Mouse (Mus musculus) forebrain, embryonic 11.5 days (tissue): Measurements from ENCODE around the gene Ccdc172. TPM values are rescaled to one million over a fixed set of nuclear protein-coding genes. Genes with fewer than 3 reads are reported as not detected.

Source experiments
- ATAC-seq: fragments of 200-750 bp; cut with Nextera tagmentation; replicated peaks from 2 replicates; pipeline ENCODE4 v1.8.0; 2017; ENCODE audit warnings: moderate TSS enrichment; ENCODE audit not compliant: low FRiP score
- DNase-seq: peaks from one replicate; pipeline ENCODE4 v3.0.0-alpha.2; 2017; ENCODE audit warnings: low spot score
- H3K27ac ChIP-seq: fragments of 300-500 bp; sonication (generic); 2 replicates; pipeline ENCODE4 v1.5.1; 2014; ENCODE audit warnings: low read depth, low read length
- H3K27me3 ChIP-seq: fragments of 300-500 bp; sonication (generic); 2 replicates; pipeline ENCODE4 v1.6.1; 2014; ENCODE audit warnings: mild to moderate bottlenecking, low read length, mixed read lengths; ENCODE audit not compliant: control insufficient read depth, insufficient read depth
- H3K36me3 ChIP-seq: fragments of 300-500 bp; sonication (generic); 2 replicates; pipeline ENCODE4 v1.6.1; 2014; ENCODE audit warnings: mild to moderate bottlenecking, low read length, moderate library complexity, mixed read lengths; ENCODE audit not compliant: control insufficient read depth, insufficient read depth
- H3K4me1 ChIP-seq: fragments of 300-500 bp; sonication (generic); replicated peaks from 2 replicates; pipeline ENCODE4 v1.6.1; 2014; ENCODE audit warnings: low read length, mixed read lengths; ENCODE audit not compliant: control insufficient read depth, insufficient read depth
- H3K4me2 ChIP-seq: fragments of 300-500 bp; sonication (generic); 2 replicates; pipeline ENCODE4 v1.6.1; 2014; ENCODE audit warnings: low read depth, mild to moderate bottlenecking, low read length, moderate library complexity, mixed read lengths; ENCODE audit not compliant: severe bottlenecking
- H3K4me3 ChIP-seq: fragments of 300-500 bp; sonication (generic); 2 replicates; pipeline ENCODE4 v1.5.1; 2014; ENCODE audit warnings: low read depth, low read length
- H3K9ac ChIP-seq: fragments of 300-500 bp; sonication (generic); 2 replicates; pipeline ENCODE4 v1.6.1; 2014; ENCODE audit warnings: low read length
- H3K9me3 ChIP-seq: fragments of 300-500 bp; sonication (generic); 2 replicates; pipeline ENCODE4 v1.6.1; 2016; ENCODE audit warnings: low read length, mixed read lengths; ENCODE audit not compliant: control insufficient read depth
- WGBS: fragments of 180-500 bp; shearing (Covaris S2); extraction: QIAGEN DNeasy Blood & Tissue Kit; methylation state at CpG from one replicate; pipeline ENCODE4 v1.1.7; 2014; 5-methylcytosine and 5-hydroxymethylcytosine counted together
- polyA plus RNA-seq: library from polyadenylated mRNA; unstranded; fragments of >200 nt; fragmentation: Nextera tagmentation; extraction: Ambion mirVana; gene quantifications from 2 replicates; pipeline ENCODE4 v1.2.1, GENCODE M21; 2014

The Ccdc172 gene
- polyA plus RNA-seq, 1 experiment from 2014 or later = not detected

- H3K27ac ChIP-seq = no peak overlapping the region
- H3K9me3 ChIP-seq = no peaks in the 10 kb centered on the region
- no peak overlapping the region for H3K4me3 ChIP-seq
- no peak overlapping the region for H3K4me2 ChIP-seq
- DNase-seq (no peak), ATAC-seq (no peak)
- WGBS = 58% methylated on average over 1 of the region's 1 CpGs
- no peaks in the 10 kb centered on the region for H3K36me3 ChIP-seq
- no peaks in the 10 kb centered on the region for H3K4me1 ChIP-seq
- H3K27me3 ChIP-seq = peaks cover 3% of the 10 kb centered on the region
- H3K9ac ChIP-seq = no peak overlapping the region
Measured at GRCm38 (mm10) chr19:58550489-58550888, 38.7 kb downstream of the Ccdc172 start.

GRCm38 (mm10) chr19:58550916-58551315 is 39.1 kb downstream of the Ccdc172 start:
- H3K36me3 ChIP-seq = no peaks in the 10 kb centered on the region
- ATAC-seq (no peak), DNase-seq (no peak)
- H3K27ac ChIP-seq = no peak overlapping the region
- WGBS = 86% methylated on average over 3 of the region's 3 CpGs
- no peaks in the 10 kb centered on the region for H3K9me3 ChIP-seq
- no peaks in the 10 kb centered on the region for H3K4me1 ChIP-seq
- peaks cover 3% of the 10 kb centered on the region for H3K27me3 ChIP-seq
- no peak overlapping the region for H3K4me3 ChIP-seq
- no peak overlapping the region for H3K9ac ChIP-seq
- H3K4me2 ChIP-seq = no peak overlapping the region

- Histone ChIP-seq H3K9ac (no peak overlapping the region), H3K9me3 (no peaks in the 10 kb centered on the region), H3K36me3 (no peaks in the 10 kb centered on the region), H3K27ac (no peak overlapping the region), H3K4me2 (no peak overlapping the region), H3K4me3 (no peak overlapping the region), H3K27me3 (peaks cover 3% of the 10 kb centered on the region), H3K4me1 (no peaks in the 10 kb centered on the region)
- 85% methylated on average over 2 of the region's 2 CpGs for WGBS
- ATAC-seq (no peak), DNase-seq (no peak)
Measured at GRCm38 (mm10) chr19:58554974-58555373, 43.2 kb downstream of the Ccdc172 start.

- H3K4me3 ChIP-seq = no peak overlapping the region
- H3K4me2 ChIP-seq = no peak overlapping the region
- no peaks in the 10 kb centered on the region for H3K36me3 ChIP-seq
- ATAC-seq (no peak), DNase-seq (peak; percentile 55)
- H3K9ac ChIP-seq = no peak overlapping the region
- H3K27me3 ChIP-seq = no peaks in the 10 kb centered on the region; the same call in 1 of the 2 replicates
- WGBS = 47% methylated on average over 5 of the region's 5 CpGs
- H3K27ac ChIP-seq = no peak overlapping the region
- H3K4me1 ChIP-seq = no peaks in the 10 kb centered on the region
- no peaks in the 10 kb centered on the region for H3K9me3 ChIP-seq
Measured at GRCm38 (mm10) chr19:58558352-58558751, 46.6 kb downstream of the Ccdc172 start.

GRCm38 (mm10) chr19:58562301-58562815 is 50.6 kb downstream of the Ccdc172 start:
- H3K9me3 ChIP-seq = no peaks in the 10 kb centered on the region
- ATAC-seq = no peak
- H3K27ac ChIP-seq = no peak overlapping the region
- no peak overlapping the region for H3K4me2 ChIP-seq
- H3K36me3 ChIP-seq = no peaks in the 10 kb centered on the region
- 93% methylated on average over 7 of the region's 7 CpGs for WGBS
- H3K4me3 ChIP-seq = no peak overlapping the region
- H3K9ac ChIP-seq = no peak overlapping the region
- H3K27me3 ChIP-seq = no peaks in the 10 kb centered on the region; the same call in 1 of the 2 replicates
- DNase-seq = no peak
- no peaks in the 10 kb centered on the region for H3K4me1 ChIP-seq

- WGBS = 68% methylated on average over 2 of the region's 2 CpGs
Measured at GRCm38 (mm10) chr19:58571566-58571965, 59.8 kb downstream of the Ccdc172 start.

GRCm38 (mm10) chr19:58572429-58573071 is 60.8 kb downstream of the Ccdc172 start:
- ATAC-seq (no peak), DNase-seq (no peak)
- 48% methylated on average over 11 of the region's 11 CpGs for WGBS
- H3K36me3 ChIP-seq = no peaks in the 10 kb centered on the region
- H3K27me3 ChIP-seq = no peaks in the 10 kb centered on the region
- no peaks in the 10 kb centered on the region for H3K4me1 ChIP-seq
- H3K4me3 ChIP-seq = no peak overlapping the region
- H3K9ac ChIP-seq = no peak overlapping the region
- no peak overlapping the region for H3K27ac ChIP-seq
- H3K9me3 ChIP-seq = no peaks in the 10 kb centered on the region
- no peak overlapping the region for H3K4me2 ChIP-seq

More at GRCm38 (mm10) chr19:58571566-58571965, 59.8 kb downstream of the Ccdc172 start:
- Histone ChIP-seq H3K27me3 (no peaks in the 10 kb centered on the region), H3K4me3 (no peak overlapping the region), H3K4me1 (no peaks in the 10 kb centered on the region), H3K36me3 (no peaks in the 10 kb centered on the region), H3K4me2 (no peak overlapping the region), H3K27ac (no peak overlapping the region), H3K9me3 (no peaks in the 10 kb centered on the region), H3K9ac (no peak overlapping the region)
- DNase-seq (no peak), ATAC-seq (no peak)

- ATAC-seq (no peak), DNase-seq (no peak)
- H3K4me1 ChIP-seq = no peaks in the 10 kb centered on the region
- H3K4me3 ChIP-seq = no peak overlapping the region
- H3K36me3 ChIP-seq = no peaks in the 10 kb centered on the region
- no peak overlapping the region for H3K27ac ChIP-seq
- no peaks in the 10 kb centered on the region for H3K27me3 ChIP-seq
- WGBS = 82% methylated on average over 3 of the region's 3 CpGs
- no peaks in the 10 kb centered on the region for H3K9me3 ChIP-seq
- H3K9ac ChIP-seq = no peak overlapping the region
- no peak overlapping the region for H3K4me2 ChIP-seq
Measured at GRCm38 (mm10) chr19:58573072-58573438, 61.3 kb downstream of the Ccdc172 start.

GRCm38 (mm10) chr19:58582018-58582417 is 70.2 kb downstream of the Ccdc172 start:
- DNase-seq (no peak), ATAC-seq (no peak)
- no peaks in the 10 kb centered on the region for H3K36me3 ChIP-seq
- WGBS = 95% methylated on average over 7 of the region's 7 CpGs
- H3K4me1 ChIP-seq = no peaks in the 10 kb centered on the region
- H3K4me3 ChIP-seq = no peak overlapping the region
- H3K27ac ChIP-seq = no peak overlapping the region
- H3K27me3 ChIP-seq = no peaks in the 10 kb centered on the region
- no peak overlapping the region for H3K4me2 ChIP-seq
- H3K9ac ChIP-seq = no peak overlapping the region
- no peaks in the 10 kb centered on the region for H3K9me3 ChIP-seq
